In the genomic region with DNA sequence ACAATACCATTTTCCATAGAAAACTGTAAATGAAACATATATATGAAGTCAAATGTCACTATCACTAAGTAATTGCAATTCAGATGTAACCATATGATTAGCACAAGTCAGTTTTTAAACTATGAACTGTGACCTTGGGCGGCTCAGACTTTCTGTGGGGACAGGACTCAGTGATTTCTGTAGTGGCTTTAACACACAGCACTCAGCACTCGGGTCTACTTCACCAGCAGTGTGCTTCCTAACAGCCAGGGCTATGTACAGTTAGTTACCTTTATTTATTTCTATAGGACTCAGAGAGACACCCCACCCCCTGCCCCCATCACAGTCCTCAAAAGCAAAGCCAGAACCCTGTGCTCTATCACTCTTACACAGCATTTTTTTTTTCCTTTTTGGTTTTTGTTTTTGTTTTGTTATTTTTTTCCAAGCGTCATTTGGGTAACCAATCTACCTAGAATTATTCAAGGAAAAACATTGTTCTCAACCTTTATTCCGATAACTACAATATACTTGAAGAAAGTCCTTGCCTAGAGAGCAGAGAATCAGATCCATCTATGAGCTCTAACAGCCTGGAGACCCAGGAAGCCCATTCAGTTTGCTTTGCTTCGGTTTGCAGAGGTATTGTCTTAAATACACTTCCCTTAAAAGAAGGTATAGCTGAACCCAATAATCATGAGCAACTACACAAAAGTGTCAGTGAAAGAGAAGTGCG, we compare ENCODE assay signal across 8 mouse cellular contexts. TPM values are rescaled to one million over a fixed set of nuclear protein-coding genes. Genes with fewer than 3 reads are reported as not detected.
DNase-seq lines count a peak whose midpoint lies in the region; ATAC-seq lines count a peak whose summit lies in the region.

No protein-coding gene starts in this region.

- H3K4me1 ChIP-seq in lung, embryonic 15.5 days: 0 out of 2 replicates have a peak, but pooled peaks cover 7% of the 10 kb centered on the region
- peaks cover 3% of the 10 kb centered on the region; the same call in 1 of the 2 replicates for H3K4me1 ChIP-seq in forebrain, embryonic 14.5 days (ENCODE audit: control insufficient read depth, insufficient read depth, low read length)
- H3K4me1 ChIP-seq in limb, embryonic 11.5 days (ENCODE audit: control insufficient read depth, insufficient read depth, low read length): no peaks in the 10 kb centered on the region
- peaks cover 15% of the 10 kb centered on the region for H3K4me1 ChIP-seq in neural tube, embryonic 15.5 days

- H3K9ac ChIP-seq in lung, embryonic 15.5 days: peak overlapping the region; percentile 43
- H3K9ac ChIP-seq in forebrain, embryonic 14.5 days (ENCODE audit: low read length): peak overlapping the region; percentile 68
- H3K9ac ChIP-seq in limb, embryonic 11.5 days (ENCODE audit: low read length): peak overlapping the region; percentile 57
- peak overlapping the region; percentile 71 for H3K9ac ChIP-seq in neural tube, embryonic 15.5 days (replicated peaks)

- peak overlapping the region; percentile 63 for H3K4me2 ChIP-seq in lung, embryonic 15.5 days
- H3K4me2 ChIP-seq in forebrain, embryonic 14.5 days (ENCODE audit: low read length): peak overlapping the region; percentile 58
- H3K4me2 ChIP-seq in limb, embryonic 11.5 days (ENCODE audit: low read depth, severe bottlenecking): peak overlapping the region; percentile 57
- peak overlapping the region; percentile 61 for H3K4me2 ChIP-seq in neural tube, embryonic 15.5 days

- DNase-seq in lung, postnatal 36 days: no peak
- DNase-seq in forebrain, embryonic 14.5 days (ENCODE audit: low spot score): no peak
- DNase-seq in limb, embryonic 11.5 days (ENCODE audit: low spot score): no peak
- DNase-seq in adrenal gland, postnatal 25 days: no peak
- no peak for DNase-seq in urinary bladder, adult 18-20 months (ENCODE audit: low spot score in 2 of 2)

- H3K4me3 ChIP-seq in lung, embryonic 15.5 days: peak overlapping the region; percentile 59
- H3K4me3 ChIP-seq in forebrain, embryonic 14.5 days (ENCODE audit: low read depth, low read length): peak overlapping the region; percentile 47
- peak overlapping the region; percentile 43 for H3K4me3 ChIP-seq in limb, embryonic 11.5 days (ENCODE audit: low read depth, low read length)
- peak overlapping the region; percentile 69 for H3K4me3 ChIP-seq in neural tube, embryonic 15.5 days (replicated peaks)

- no peaks in the 10 kb centered on the region for H3K9me3 ChIP-seq in lung, embryonic 15.5 days
- no peaks in the 10 kb centered on the region for H3K9me3 ChIP-seq in forebrain, embryonic 14.5 days (replicated peaks; ENCODE audit: control insufficient read depth, low read length)
- no peaks in the 10 kb centered on the region for H3K9me3 ChIP-seq in limb, embryonic 11.5 days (ENCODE audit: control insufficient read depth, low read length)
- no peaks in the 10 kb centered on the region for H3K9me3 ChIP-seq in neural tube, embryonic 15.5 days (replicated peaks)

- no peak; the same call in 1 of the 2 replicates for ATAC-seq in lung, embryonic 15.5 days (ENCODE audit: borderline replicate concordance, extremely low read depth, low FRiP score, low TSS enrichment)
- peak; percentile 10; the same call in 1 of the 2 replicates for ATAC-seq in forebrain, embryonic 14.5 days
- no peak for ATAC-seq in limb, embryonic 11.5 days (ENCODE audit: insufficient number of reproducible peaks, low FRiP score, low TSS enrichment, low read depth)
- peak; percentile 70 for ATAC-seq in neural tube, embryonic 15.5 days (ENCODE audit: low FRiP score)
- ATAC-seq in activated CD4-positive, CD25-positive, alpha-beta regulatory T cell, adult 4 months: no peak

- H3K36me3 ChIP-seq in lung, embryonic 15.5 days: no peaks in the 10 kb centered on the region
- no peaks in the 10 kb centered on the region for H3K36me3 ChIP-seq in forebrain, embryonic 14.5 days (ENCODE audit: control insufficient read depth, insufficient read depth, low read length)
- H3K36me3 ChIP-seq in limb, embryonic 11.5 days (ENCODE audit: control insufficient read depth, insufficient read depth, low read length): no peaks in the 10 kb centered on the region
- no peaks in the 10 kb centered on the region for H3K36me3 ChIP-seq in neural tube, embryonic 15.5 days

- no peaks in the 10 kb centered on the region for H3K27me3 ChIP-seq in lung, embryonic 15.5 days
- no peaks in the 10 kb centered on the region for H3K27me3 ChIP-seq in forebrain, embryonic 14.5 days (replicated peaks; ENCODE audit: control insufficient read depth, insufficient read depth, low read length)
- H3K27me3 ChIP-seq in limb, embryonic 11.5 days (ENCODE audit: control insufficient read depth, insufficient read depth, low read length): no peaks in the 10 kb centered on the region
- no peaks in the 10 kb centered on the region for H3K27me3 ChIP-seq in neural tube, embryonic 15.5 days (replicated peaks)

- peak overlapping the region; percentile 81 for H3K27ac ChIP-seq in lung, embryonic 15.5 days
- H3K27ac ChIP-seq in forebrain, embryonic 14.5 days (ENCODE audit: low read depth, low read length): no peak overlapping the region
- H3K27ac ChIP-seq in limb, embryonic 11.5 days (replicated peaks; ENCODE audit: low read depth, low read length): no peak overlapping the region
- peak overlapping the region; percentile 86 for H3K27ac ChIP-seq in neural tube, embryonic 15.5 days (replicated peaks)

- 40% methylated on average over 6 of the region's 6 CpGs for WGBS in lung, embryonic 15.5 days
- 43% methylated on average over 6 of the region's 6 CpGs for WGBS in forebrain, embryonic 14.5 days
- WGBS in limb, embryonic 11.5 days: 62% methylated on average over 6 of the region's 6 CpGs
- WGBS in neural tube, embryonic 15.5 days: 41% methylated on average over 6 of the region's 6 CpGs

RNA-seq across cellular contexts. Expression of a gene that starts 0.7 kb away (rescaled TPM):
- polyA plus RNA-seq in lung, embryonic 15.5 days (2015; fragmentation: Nextera tagmentation; extraction: Ambion mirVana): 23.4 and 26.7 TPM in 2 replicates
- 6.5 and 8.8 TPM in 2 replicates for polyA plus RNA-seq in forebrain, embryonic 14.5 days (2014; fragmentation: Nextera tagmentation; extraction: Ambion mirVana)
- 4.1 and 4.3 TPM in 2 replicates for polyA plus RNA-seq in limb, embryonic 11.5 days (2014; fragmentation: Nextera tagmentation; extraction: Ambion mirVana)
- polyA plus RNA-seq in neural tube, embryonic 15.5 days (2015; fragmentation: Nextera tagmentation; extraction: Ambion mirVana): 13.7 and 16.3 TPM in 2 replicates
- 49.5 and 64.0 TPM in 2 replicates for total RNA-seq in adrenal gland, postnatal 25 days (2021)
- polyA plus RNA-seq in activated CD4-positive, CD25-positive, alpha-beta regulatory T cell, adult 4 months (2017; shearing (Covaris generic)): not detected

Comparison
In these comparisons a context has a peak if more than half of its experiments do, and no peak if none do; other contexts are left out.
1. ATAC-seq: peak in forebrain, embryonic 14.5 days (single experiment) and neural tube, embryonic 15.5 days (single experiment); none in lung, embryonic 15.5 days (single experiment), limb, embryonic 11.5 days (single experiment) and activated CD4-positive, CD25-positive, alpha-beta regulatory T cell, adult 4 months (single experiment).
2. H3K27ac ChIP-seq: peak in lung, embryonic 15.5 days (single experiment) and neural tube, embryonic 15.5 days (single experiment); none in forebrain, embryonic 14.5 days (single experiment) and limb, embryonic 11.5 days (single experiment).
3. Peak in every context shown above with its lines, with median percentiles within 50 percentile points of each other: H3K4me2 ChIP-seq, H3K4me3 ChIP-seq and H3K9ac ChIP-seq.